In genomic region chr7:90261902-90262599, GRCm38 (mm10) we compare ENCODE assay signal across 20 mouse cellular contexts. TPM values are rescaled to one million over a fixed set of nuclear protein-coding genes. Genes with fewer than 3 reads are reported as not detected.
DNase-seq lines count a peak whose midpoint lies in the region; ATAC-seq and TF ChIP-seq lines count a peak whose summit lies in the region.
"Had no signal": no experiment of that assay in that cellular context is flagged by ENCODE, and none has a peak within 500 bp of the region (broad histone marks: within the 10 kb centered on the region; RNA-seq: fewer than 3 reads in every experiment).

No protein-coding gene starts in this region.

- peak overlapping the region; percentile 78 for H3K27ac ChIP-seq in forebrain, embryonic 13.5 days
- H3K27ac ChIP-seq in hindbrain, embryonic 15.5 days (replicated peaks), result peak overlapping the region; percentile 32; the same call in 1 of the 2 replicates
- no peak overlapping the region for H3K27ac ChIP-seq in midbrain, postnatal 0 days (ENCODE audit: low read depth, low read length)
- H3K27ac ChIP-seq: embryonic facial prominence, embryonic 13.5 days; limb, embryonic 12.5 days had no signal

- peak; percentile 89 for ATAC-seq in forebrain, embryonic 13.5 days
- ATAC-seq in hindbrain, embryonic 15.5 days (ENCODE audit: low FRiP score, low read depth), result peak; percentile 54; the same call in 1 of the 2 replicates
- ATAC-seq in midbrain, postnatal 0 days (ENCODE audit: low FRiP score), result peak; percentile 60; the same call in 1 of the 2 replicates
- ATAC-seq: Patski had no signal

- peak; percentile 6 for DNase-seq in brain, adult 2 months (ENCODE audit: low read depth, low spot score)
- peak; percentile 11 for DNase-seq in midbrain, postnatal 0 days (ENCODE audit: low spot score)
- no peak for DNase-seq in gastrocnemius, postnatal 4 days (ENCODE audit: low spot score in 2 of 2)
- no peak for DNase-seq in kidney, postnatal 10 days
- DNase-seq in lung, adult 18-20 months, result no peak
- no peak for DNase-seq in cerebellum, adult 11 months
- DNase-seq: cerebellum, postnatal 10 days; heart, postnatal 10 days; kidney, adult 11 months; kidney, postnatal 25 days; lung, postnatal 4 days; thymus, postnatal 4 days had no signal

- WGBS in forebrain, embryonic 13.5 days, result 14% methylated on average over 7 of the region's 7 CpGs
- WGBS in hindbrain, embryonic 15.5 days, result 17% methylated on average over 7 of the region's 7 CpGs
- 19% methylated on average over 7 of the region's 7 CpGs for WGBS in midbrain, postnatal 0 days

- no peak for TF ChIP-seq CTCF in midbrain, postnatal 0 days (IDR thresholded peaks at IDR 0.05)

- H3K27me3 ChIP-seq in forebrain, embryonic 13.5 days, result no peaks in the 10 kb centered on the region
- no peaks in the 10 kb centered on the region for H3K27me3 ChIP-seq in hindbrain, embryonic 15.5 days
- H3K27me3 ChIP-seq in midbrain, postnatal 0 days (ENCODE audit: insufficient read depth, low read length), result no peaks in the 10 kb centered on the region
- H3K27me3 ChIP-seq: embryonic facial prominence, embryonic 13.5 days; limb, embryonic 12.5 days; Patski had no signal

- peak overlapping the region; percentile 47 for H3K4me2 ChIP-seq in forebrain, embryonic 13.5 days
- peak overlapping the region; percentile 28 for H3K4me2 ChIP-seq in hindbrain, embryonic 15.5 days
- peak overlapping the region; percentile 1; the same call in 1 of the 2 replicates for H3K4me2 ChIP-seq in midbrain, postnatal 0 days (ENCODE audit: low read depth, low read length, poor library complexity, severe bottlenecking)
- H3K4me2 ChIP-seq: embryonic facial prominence, embryonic 13.5 days; limb, embryonic 12.5 days had no signal

- H3K9me3 ChIP-seq in forebrain, embryonic 13.5 days (replicated peaks), result no peaks in the 10 kb centered on the region
- no peaks in the 10 kb centered on the region for H3K9me3 ChIP-seq in hindbrain, embryonic 15.5 days
- no peaks in the 10 kb centered on the region for H3K9me3 ChIP-seq in midbrain, postnatal 0 days (ENCODE audit: low read length)
- H3K9me3 ChIP-seq: embryonic facial prominence, embryonic 13.5 days; limb, embryonic 12.5 days had no signal

- H3K36me3 ChIP-seq in forebrain, embryonic 13.5 days (ENCODE audit: poor library complexity, severe bottlenecking), result no peaks in the 10 kb centered on the region
- H3K36me3 ChIP-seq in hindbrain, embryonic 15.5 days, result no peaks in the 10 kb centered on the region
- no peaks in the 10 kb centered on the region for H3K36me3 ChIP-seq in midbrain, postnatal 0 days (ENCODE audit: insufficient read depth, low read length)
- H3K36me3 ChIP-seq: embryonic facial prominence, embryonic 13.5 days; limb, embryonic 12.5 days had no signal

- H3K4me1 ChIP-seq in forebrain, embryonic 13.5 days, result peaks cover 17% of the 10 kb centered on the region
- peaks cover 9% of the 10 kb centered on the region for H3K4me1 ChIP-seq in hindbrain, embryonic 15.5 days (replicated peaks)
- H3K4me1 ChIP-seq in midbrain, postnatal 0 days (ENCODE audit: insufficient read depth, low read length), result no peaks in the 10 kb centered on the region
- H3K4me1 ChIP-seq: limb, embryonic 12.5 days had no signal

- H3K9ac ChIP-seq in forebrain, embryonic 13.5 days, result no peak overlapping the region
- H3K9ac ChIP-seq in hindbrain, embryonic 15.5 days, result no peak overlapping the region
- no peak overlapping the region for H3K9ac ChIP-seq in midbrain, postnatal 0 days (replicated peaks; ENCODE audit: low read length, poor library complexity, severe bottlenecking)
- H3K9ac ChIP-seq: embryonic facial prominence, embryonic 13.5 days; limb, embryonic 12.5 days had no signal

- no peak overlapping the region for H3K4me3 ChIP-seq in forebrain, embryonic 13.5 days
- H3K4me3 ChIP-seq in hindbrain, embryonic 15.5 days, result no peak overlapping the region
- no peak overlapping the region for H3K4me3 ChIP-seq in midbrain, postnatal 0 days (ENCODE audit: low read depth, low read length)
- H3K4me3 ChIP-seq: embryonic facial prominence, embryonic 13.5 days; limb, embryonic 12.5 days had no signal

RNA-seq across cellular contexts. Expression of gene Ccdc83, which starts 3.5 kb away (rescaled TPM):
- not detected in 2 replicates for polyA plus RNA-seq in forebrain, embryonic 13.5 days (2015; fragmentation: Nextera tagmentation; extraction: Ambion mirVana)
- not detected in 2 replicates for polyA plus RNA-seq in hindbrain, embryonic 15.5 days (2015; fragmentation: Nextera tagmentation; extraction: Ambion mirVana)
- total RNA-seq in midbrain, postnatal 0 days (2014; rRNA removed), result not detected in 2 replicates
- not detected in 2 replicates for polyA plus RNA-seq in midbrain, postnatal 0 days (2015; fragmentation: Nextera tagmentation; extraction: Ambion mirVana)
- 1 to 10 TPM in 1 of 2 experiments, under 1 TPM in 1; 0.98 to 1.0 TPM for total RNA-seq in gastrocnemius, postnatal 4 days (2021)
- total RNA-seq: heart, postnatal 10 days; layer of hippocampus, postnatal 25 days had no signal
- polyA plus RNA-seq: embryonic facial prominence, embryonic 13.5 days; limb, embryonic 12.5 days; liver, embryonic 16.5 days; Patski; spleen, adult 2 months had no signal

RNA-seq across cellular contexts. Expression of gene Sytl2, which starts 40.0 kb away (rescaled TPM):
- polyA plus RNA-seq in forebrain, embryonic 13.5 days (2015; fragmentation: Nextera tagmentation; extraction: Ambion mirVana), result 0.94 and 0.97 TPM in 2 replicates
- 7.8 and 8.5 TPM in 2 replicates for polyA plus RNA-seq in hindbrain, embryonic 15.5 days (2015; fragmentation: Nextera tagmentation; extraction: Ambion mirVana)
- total RNA-seq in midbrain, postnatal 0 days (2014; rRNA removed), result 8.7 and 17.5 TPM in 2 replicates
- 11.0 and 11.7 TPM in 2 replicates for polyA plus RNA-seq in midbrain, postnatal 0 days (2015; fragmentation: Nextera tagmentation; extraction: Ambion mirVana)
- 100 to 1,000 TPM in 1 of 2 experiments, 10 to 100 TPM in 1; 91.1 to 101 TPM for total RNA-seq in gastrocnemius, postnatal 4 days (2021)

Comparison
In these comparisons a context has a peak if more than half of its experiments do, and no peak if none do; other contexts are left out.
1. DNase-seq: peak in brain, adult 2 months (single experiment) and midbrain, postnatal 0 days (single experiment); none in gastrocnemius, postnatal 4 days (0 of 2), kidney, postnatal 10 days (single experiment), lung, adult 18-20 months (0 of 2) and cerebellum, adult 11 months (single experiment).
2. Peak in every context shown above with its lines, with median percentiles within 50 percentile points of each other: ATAC-seq and H3K4me2 ChIP-seq.